Mouse (Mus musculus): ENCODE data around the gene Per1.
A peak's percentile ranks its signal among the peaks of the same experiment; 100 is the strongest.

Per1 gene

DNA sequence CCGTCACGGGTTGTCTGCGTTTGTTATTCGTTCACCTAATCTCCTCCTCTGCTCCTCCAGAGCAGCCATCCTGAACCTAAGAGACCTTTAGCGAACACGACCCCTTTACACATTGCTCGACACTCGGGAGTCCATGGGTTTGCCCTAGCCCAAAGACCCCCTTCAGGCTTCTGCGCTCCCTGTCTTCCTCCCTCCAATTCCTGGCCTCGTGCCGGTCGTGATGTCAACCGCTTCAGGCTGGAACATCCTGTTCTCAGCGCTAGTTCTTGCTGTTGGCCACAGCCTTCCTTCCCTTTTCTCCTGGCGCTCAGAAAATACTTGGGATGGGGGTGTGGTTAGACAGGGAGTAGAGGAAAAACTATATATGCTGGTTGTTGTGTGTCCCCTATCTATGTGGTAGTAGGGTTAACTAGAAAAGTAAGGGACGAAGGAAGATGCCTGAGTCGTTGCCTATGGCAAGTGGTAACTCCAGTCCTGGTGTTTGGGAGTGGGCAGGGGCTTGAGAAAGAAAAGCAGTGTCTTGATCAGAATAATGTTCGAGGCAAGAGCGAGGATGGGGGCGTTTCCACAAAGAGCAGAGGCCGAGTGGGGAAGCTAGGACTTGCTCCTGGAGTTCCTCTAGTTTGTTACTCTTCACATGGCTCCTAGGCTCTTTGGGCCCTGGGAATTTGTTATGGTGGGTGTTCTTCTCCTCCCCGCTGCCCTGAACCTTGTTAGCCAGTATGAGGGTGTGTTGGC, 4.3 kb downstream of the Per1 start:
- no peak for DNase-seq (ENCODE audit: low spot score)

DNA sequence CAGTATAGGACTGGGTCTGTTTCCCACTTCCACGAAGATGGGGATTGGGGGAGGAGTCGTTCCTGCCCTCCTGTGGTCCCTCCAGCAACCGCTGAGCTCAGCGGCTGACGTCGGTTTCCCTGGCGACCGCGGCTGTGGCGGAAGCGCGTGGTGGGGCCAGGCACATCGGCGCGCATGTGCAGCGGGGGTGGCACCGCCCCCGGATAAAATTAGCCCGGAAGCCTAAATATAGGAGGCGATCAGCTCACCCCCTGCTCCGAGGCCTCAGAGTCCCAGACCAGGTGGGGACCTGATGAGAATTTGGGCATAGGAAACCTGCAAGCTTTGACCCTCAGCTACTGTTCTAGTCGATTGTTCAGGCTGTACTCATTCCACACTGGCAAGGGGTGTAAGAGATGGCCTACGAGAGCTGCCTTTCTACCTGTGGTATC, 4.9 kb downstream of the Per1 start:
- peak; percentile 87 for DNase-seq (ENCODE audit: low spot score)

DNA sequence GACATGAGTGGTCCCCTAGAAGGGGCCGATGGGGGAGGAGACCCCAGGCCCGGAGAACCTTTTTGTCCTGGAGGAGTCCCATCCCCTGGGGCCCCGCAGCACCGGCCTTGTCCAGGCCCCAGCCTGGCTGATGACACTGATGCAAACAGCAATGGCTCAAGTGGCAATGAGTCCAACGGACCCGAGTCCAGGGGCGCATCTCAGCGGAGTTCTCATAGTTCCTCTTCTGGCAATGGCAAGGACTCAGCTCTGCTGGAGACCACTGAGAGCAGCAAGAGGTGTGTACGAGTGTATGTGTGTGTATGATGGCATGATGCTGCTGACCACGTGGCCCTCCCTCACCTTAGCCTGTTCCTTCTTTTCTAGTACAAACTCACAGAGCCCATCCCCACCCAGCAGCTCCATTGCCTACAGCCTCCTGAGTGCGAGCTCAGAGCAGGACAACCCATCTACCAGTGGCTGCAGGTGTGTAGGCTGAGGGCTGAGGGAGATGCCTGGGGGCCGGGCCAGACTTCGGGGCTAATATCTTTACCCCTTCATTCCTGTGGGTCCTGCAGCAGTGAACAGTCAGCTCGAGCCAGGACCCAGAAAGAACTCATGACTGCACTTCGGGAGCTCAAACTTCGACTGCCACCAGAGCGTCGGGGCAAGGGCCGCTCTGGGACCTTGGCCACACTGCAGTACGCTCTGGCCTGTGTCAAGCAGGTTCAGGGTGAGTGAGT, 5.8 kb downstream of the Per1 start:
- DNase-seq (ENCODE audit: low spot score), result no peak

DNA sequence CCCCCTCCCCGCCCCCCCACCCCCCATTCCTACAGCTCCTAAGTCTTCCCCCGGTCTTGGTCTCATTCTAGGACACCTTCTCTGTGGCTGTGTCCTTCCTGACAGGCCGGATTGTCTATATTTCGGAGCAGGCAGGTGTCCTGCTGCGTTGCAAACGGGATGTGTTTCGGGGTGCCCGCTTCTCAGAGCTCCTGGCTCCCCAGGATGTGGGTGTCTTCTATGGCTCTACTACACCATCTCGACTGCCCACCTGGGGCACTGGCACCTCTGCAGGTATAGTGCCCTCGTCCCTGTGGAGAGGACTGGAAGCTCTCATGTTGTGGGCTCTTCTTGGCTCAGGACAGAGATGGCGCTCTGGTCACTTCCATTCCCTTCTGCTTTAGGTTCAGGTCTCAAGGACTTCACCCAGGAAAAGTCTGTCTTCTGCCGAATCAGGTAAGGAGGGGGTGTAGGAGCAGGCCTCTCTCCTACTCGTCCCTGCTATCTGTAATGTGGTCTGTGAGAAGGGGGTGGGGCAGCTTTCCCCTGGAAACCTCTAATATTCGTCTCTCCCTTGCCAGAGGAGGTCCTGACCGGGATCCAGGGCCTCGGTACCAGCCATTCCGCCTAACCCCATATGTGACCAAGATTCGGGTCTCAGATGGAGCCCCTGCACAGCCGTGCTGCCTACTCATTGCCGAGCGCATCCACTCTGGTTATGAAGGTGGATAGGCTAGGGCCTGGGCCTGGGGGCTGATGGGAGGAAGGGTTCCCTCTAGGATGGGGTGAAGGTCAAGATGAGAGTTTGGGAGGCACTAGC, 6.8 kb downstream of the Per1 start:
- DNase-seq (ENCODE audit: low spot score), result no peak

DNA sequence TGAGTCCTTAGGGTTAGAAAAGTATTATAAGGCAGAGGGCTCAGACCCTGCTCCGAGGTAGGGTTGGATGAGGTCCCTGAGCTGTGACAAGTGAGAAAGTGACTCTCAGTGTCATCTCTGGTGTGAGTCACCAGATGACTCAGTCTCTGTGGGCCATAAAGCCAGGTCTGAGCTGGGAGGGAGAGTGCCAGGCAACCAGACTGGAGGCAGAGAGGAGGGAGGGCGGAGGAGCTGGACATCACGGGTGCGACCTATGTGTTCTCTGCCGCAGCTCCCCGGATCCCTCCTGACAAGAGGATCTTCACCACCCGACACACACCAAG, 7.3 kb downstream of the Per1 start:
- no peak for DNase-seq (ENCODE audit: low spot score)

DNA sequence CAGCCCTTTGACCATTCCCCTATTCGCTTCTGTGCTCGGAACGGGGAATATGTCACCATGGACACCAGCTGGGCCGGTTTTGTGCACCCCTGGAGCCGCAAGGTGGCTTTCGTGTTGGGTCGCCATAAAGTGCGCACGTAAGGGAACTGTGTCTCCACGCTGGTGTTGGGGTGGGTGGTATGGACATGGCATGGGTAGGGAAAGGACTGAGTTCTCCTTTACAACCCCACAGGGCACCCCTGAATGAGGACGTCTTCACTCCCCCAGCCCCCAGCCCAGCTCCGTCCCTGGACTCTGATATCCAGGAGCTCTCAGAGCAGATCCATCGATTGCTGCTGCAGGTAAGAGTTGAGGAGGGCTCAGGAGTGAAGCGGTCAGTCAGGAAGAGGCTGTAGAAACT, 8.1 kb downstream of the Per1 start:
- no peak for DNase-seq (ENCODE audit: low spot score)

DNA sequence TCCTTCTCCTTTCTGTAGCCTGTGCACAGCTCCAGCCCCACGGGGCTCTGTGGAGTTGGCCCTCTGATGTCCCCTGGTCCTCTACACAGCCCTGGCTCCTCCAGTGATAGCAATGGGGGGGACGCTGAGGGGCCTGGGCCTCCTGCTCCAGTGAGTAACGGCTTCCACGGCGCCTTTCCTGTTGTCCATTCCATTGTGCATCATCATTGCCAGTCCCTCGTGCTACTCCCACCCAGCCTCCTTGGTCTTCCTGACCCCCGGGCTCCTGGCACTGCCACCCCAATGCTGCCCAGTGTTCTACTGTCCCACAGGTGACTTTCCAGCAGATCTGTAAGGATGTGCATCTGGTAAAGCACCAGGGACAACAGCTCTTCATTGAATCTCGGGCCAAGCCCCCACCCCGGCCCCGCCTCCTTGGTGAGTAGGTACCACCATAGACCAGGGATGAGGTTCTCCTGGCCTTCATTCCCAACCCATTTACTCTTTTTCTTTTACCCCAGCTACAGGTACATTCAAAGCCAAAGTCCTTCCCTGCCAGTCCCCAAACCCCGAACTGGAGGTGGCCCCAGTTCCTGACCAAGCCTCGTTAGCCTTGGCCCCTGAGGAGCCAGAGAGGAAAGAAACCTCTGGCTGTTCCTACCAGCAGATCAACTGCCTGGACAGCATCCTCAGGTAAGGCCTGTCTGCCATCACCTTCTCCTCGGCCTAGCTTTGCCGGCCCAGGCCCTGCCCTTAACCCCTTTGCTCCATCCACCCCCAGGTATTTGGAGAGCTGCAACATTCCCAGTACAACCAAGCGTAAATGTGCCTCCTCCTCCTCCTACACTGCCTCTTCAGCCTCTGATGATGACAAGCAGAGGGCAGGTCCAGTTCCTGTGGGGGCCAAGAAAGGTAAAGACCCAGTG, 8.8 kb downstream of the Per1 start:
- DNase-seq (ENCODE audit: low spot score), result no peak

DNA sequence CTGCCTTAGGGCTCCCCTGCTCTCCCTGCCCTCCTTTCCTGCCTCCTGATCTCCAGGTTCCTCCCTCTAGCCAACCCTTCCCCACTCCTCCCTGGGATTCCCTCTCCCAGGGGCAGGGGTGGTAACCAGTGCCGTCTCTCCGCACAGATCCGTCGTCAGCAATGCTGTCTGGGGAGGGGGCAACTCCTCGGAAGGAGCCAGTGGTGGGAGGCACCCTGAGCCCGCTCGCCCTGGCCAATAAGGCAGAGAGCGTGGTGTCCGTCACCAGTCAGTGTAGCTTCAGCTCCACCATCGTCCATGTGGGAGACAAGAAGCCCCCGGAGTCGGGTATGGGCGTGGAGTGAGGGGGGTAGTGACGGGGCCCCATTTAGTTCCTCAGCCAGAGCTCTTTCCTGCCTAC, 9.5 kb downstream of the Per1 start:
- DNase-seq (ENCODE audit: low spot score), result no peak

DNA sequence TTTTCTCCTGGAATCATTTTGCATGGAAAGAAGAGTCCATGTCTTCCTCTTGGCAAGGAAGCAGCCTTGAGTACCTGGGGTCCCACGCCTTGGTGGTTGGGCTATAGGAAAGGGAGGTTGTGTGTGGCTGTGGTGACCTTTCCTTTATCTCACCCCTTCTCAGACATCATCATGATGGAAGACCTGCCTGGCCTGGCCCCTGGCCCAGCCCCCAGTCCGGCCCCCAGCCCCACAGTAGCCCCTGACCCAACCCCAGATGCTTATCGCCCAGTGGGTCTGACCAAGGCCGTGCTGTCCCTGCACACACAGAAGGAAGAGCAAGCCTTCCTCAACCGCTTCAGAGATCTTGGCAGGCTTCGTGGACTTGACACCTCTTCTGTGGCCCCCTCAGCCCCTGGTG, 10.2 kb downstream of the Per1 start:
- no peak for DNase-seq (ENCODE audit: low spot score)

DNA sequence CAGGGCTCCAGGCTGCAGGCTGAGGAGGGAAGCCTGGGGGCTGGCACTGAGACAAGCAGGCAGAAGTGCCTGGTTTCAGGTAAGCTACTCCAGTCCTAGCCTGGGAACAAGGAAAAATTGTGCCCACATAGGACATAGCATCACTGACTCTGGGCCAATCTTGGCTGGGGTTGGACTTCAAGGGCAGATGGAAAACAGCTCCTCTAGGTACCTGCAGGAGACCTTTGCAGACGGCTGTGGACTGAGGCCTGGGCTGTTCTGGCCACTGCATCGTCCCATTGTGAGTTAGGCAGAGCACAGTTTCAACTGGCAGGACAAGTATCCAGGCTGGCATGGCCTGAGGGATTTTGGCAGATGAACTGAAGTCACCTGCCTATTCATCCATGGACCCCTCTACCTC, 10.8 kb downstream of the Per1 start:
- no peak for DNase-seq (ENCODE audit: low spot score)

DNA sequence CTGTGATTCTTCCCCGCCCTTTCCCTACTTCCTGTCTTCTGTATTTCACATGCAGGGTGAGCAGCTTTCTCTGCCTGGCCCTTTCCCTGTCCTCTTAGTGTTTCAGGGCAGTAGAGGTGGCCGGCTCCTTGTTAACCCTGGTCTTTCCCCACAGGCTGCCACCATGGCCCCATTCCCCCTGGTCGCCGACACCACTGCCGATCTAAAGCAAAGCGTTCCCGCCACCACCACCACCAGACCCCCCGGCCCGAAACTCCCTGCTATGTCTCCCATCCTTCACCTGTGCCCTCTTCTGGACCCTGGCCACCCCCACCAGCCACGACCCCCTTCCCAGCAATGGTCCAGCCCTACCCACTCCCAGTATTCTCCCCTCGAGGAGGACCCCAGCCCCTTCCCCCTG, 11.3 kb downstream of the Per1 start:
- no peak for DNase-seq (ENCODE audit: low spot score)

DNA sequence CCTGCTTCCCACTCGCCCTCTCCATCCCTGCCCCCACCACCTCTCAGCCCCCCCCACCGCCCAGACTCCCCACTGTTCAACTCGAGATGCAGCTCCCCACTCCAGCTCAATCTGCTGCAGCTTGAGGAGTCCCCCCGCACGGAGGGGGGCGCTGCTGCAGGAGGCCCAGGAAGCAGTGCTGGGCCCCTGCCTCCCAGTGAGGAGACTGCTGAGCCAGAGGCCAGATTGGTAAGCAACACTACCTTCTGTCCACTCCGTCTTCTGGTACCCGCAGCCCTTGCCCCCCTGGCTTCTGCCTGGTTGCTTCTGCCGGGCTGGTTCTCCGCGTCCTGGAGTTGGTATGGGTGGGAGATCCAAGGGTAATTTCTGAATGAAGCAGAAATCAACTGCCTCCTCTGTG, 11.8 kb downstream of the Per1 start:
- DNase-seq (ENCODE audit: low spot score), result no peak

DNA sequence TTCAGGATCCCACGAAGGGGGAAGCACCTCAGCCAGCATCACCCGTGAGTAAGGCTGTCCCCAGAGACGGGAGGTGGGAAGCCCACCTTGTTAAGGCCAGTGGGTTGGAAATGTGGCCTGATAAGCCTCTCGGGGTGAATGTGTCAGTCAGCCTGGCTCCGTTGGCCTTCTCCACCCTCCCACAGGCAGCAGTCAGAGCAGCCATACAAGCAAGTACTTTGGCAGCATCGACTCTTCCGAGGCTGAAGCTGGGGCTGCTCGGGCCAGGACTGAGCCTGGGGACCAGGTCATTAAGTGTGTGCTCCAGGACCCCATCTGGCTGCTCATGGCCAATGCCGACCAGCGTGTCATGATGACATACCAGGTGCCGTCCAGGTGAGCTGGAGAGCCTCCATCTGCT, 12.7 kb downstream of the Per1 start:
- no peak for DNase-seq (ENCODE audit: low spot score)

DNA sequence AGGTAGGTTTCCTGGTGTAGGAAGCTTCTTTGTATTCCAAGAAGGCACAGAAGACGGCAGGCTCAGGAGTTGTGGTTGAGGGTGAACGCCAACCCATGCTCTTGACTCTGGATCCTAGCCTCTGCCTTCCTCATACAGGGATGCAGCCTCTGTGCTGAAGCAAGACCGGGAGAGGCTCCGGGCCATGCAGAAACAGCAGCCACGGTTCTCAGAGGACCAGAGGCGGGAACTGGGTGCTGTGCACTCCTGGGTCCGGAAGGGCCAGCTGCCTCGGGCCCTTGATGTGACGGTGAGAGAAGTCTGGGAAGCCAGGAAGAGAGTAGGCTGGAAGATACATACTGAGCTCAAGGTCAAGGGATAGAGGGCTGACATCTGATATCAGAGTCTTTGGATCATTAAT, 13.2 kb downstream of the Per1 start:
- DNase-seq (ENCODE audit: low spot score), result no peak

DNA sequence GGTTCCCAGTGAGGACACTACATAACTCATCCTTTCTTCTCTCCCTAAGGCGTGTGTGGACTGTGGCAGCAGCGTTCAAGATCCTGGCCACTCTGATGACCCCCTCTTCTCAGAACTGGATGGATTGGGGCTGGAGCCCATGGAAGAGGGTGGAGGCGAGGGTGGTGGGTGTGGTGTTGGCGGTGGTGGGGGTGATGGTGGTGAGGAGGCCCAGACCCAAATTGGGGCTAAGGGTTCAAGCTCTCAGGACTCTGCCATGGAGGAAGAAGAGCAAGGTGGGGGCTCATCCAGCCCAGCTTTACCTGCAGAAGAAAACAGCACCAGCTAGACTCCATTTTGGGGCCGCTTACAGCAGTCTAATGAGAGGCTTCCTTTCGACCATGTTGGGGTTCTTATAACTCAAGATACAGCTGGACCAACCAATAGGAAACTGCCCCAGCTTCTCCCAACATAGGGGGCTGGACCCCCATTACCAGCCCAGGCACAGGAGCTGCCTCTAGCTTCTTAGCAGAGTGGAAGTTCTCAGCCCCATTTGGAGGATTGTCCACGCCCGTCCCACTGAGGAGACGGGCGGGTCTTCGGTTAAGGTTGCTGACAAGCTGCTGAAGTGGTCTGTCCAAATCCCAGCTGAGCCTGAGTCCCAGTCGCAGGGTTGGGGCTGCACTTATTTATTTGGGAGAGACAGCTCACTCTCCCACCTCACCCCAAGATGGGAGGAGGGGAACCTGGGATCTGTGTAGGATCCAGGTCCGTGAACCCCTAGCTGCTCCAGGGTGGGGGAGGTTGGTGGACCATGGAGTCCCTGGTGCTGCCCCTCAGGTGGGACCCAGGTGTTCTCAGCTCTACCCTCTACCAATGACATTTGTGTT, 14.2 kb downstream of the Per1 start:
- DNase-seq (ENCODE audit: low spot score), result no peak

DNA sequence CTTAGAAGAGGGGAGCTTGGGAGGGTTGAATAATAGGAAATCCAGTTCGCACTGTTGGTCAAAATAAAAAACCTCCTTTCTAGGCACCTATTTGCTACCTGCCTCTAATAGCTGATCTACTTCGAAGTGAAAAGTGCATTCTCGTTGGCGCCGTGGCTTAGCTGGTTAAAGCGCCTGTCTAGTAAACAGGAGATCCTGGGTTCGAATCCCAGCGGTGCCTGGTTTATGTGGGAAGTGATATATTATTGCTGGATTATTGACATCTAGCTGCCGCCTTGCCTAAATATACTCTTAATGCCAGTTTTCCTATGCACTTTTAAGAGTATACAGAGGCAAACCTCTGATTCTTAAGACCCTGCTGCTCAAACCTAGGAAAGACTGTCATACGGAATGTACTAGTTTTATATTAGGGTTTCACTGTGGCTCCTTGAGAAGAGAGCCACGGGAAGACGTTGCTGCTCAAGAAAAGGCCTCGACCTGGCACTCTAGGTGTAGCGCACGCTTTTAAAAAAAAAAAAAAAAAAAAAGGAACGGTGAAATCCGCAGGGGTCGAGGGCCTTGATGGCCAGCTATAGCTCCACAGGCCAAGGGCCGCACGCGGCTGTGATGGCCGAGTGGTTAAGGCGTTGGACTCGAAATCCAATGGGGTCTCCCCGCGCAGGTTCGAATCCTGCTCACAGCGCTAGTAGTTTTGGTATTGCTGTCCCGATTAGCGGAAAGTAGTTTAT, 15.5 kb downstream of the Per1 start:
- DNase-seq (ENCODE audit: low spot score), result peak; percentile 92

DNA sequence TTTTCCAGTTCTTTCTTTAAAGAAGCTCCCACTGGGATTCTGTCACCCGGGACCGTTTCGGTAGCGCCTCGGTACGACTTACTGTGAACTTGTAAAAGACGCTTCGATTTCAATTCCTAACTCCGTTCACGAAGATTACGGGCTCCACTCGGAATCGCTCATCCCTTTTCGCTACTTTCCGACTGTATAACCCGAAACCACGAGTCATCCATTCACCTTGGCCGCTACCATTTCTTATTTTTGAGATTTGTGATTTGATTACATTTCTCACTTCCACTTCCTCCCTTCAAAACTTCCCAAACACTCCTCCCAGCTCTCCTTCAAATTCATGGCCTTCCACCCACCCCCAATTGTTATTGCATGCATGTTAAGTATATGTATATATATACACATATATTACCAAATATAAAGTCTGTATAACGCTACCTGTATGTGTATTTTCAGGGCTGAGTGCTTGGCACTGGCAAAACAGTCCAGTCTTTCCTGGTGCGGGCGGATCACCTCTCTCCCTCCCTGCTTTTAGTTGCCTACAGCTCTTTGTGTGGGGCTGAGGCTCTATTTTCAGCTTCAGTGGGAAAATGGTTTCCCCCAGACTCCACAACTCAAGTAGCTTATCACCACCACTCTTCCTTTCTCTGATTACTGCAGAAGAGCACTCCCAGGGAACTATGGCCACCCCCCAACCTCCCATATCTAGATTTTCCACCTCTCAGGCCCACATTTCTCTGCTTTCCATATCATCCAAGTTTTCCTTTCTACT, 16.2 kb downstream of the Per1 start:
- no peak for DNase-seq (ENCODE audit: low spot score)

DNA sequence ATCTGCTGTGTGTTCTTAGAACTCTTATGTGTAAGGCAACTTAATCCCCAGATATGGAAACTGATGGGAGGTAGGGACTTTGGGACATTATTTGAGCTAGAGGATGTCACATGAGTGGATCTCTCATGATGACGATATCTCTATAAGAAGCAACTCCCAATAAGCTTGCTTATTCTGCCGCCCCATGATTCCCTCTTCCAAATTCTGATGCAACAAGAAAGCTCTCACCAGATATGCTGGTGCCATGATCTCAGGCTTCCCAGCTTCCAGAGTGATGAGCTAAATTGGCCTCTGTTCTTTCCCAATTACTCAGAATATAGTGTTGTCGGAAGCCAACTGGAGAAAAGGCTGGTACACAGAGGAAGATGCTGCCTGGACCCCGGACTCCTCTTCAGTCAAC, 16.8 kb downstream of the Per1 start:
- no peak for DNase-seq (ENCODE audit: low spot score)

DNA sequence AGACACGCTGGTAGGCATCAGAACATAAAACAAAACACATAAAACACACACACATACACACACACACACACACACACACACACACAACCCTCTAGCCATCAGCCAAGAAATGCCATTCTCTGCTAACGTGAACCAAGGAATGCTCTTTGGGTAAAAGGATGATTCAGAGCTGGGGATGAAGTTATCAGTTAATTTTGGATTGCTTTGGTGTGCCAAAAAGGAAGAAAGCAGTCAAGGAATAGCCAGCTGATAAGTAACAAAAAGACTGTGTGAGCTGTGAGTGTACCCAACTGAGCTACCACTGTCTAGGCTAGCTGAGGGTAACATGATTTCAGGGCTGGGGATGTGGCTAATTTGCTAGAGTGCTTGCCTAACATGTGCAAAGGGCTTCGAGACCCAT, 19.0 kb downstream of the Per1 start:
- DNase-seq (ENCODE audit: low spot score), result no peak

DNA sequence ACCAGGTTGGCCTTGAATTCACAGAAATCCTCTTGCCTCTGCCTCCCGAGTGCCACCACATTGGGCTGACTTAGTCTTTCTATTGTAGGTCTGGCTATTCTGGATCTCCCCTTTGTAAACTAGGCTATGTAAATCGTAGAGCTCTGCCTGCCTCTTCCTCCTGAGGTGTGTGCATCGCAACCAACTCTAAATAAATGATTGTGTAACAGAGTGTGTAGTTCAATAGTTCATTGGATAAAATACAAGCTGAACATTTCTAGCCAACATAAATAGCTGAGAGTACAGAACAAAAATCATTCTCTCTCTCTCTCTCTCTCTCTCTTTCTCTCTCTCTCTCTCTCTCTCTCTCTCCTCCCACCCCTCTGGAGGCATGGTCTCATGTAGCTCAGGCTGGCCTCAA, 19.6 kb downstream of the Per1 start:
- DNase-seq (ENCODE audit: low spot score), result no peak

All from urinary bladder, postnatal 10 days (tissue).